Mouse (Mus musculus): ENCODE results near the gene Phka1. TPM values are rescaled to one million over a fixed set of nuclear protein-coding genes. Genes with fewer than 3 reads are reported as not detected.
A peak's percentile ranks its signal among the peaks of the same experiment; 100 is the strongest.

Phka1 gene
- polyA plus RNA-seq, 1 experiment from 2014 or later, result 11.5 TPM

DNA sequence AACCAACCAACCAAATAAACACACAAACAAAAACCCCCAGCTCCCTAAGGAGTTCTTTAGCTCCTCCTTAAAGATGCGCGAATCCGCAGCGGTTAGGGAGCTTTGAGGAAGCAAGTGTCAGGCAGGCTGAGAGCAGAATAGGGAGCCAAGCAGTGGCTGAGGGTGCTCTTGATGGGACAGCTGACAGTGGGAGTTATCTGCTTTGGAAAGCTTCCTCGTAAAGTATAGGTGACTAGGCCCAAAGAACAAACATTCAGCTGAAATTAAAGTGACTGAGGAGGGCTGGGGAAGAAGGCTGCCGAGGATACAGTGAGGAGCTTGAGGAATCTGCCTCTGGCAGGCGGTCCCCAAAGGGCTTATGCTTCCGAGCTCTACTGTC, 516 bp upstream of the Phka1 start:
- H3K27ac ChIP-seq (ENCODE audit: low read length), result no peak overlapping the region
- H3K9me3 ChIP-seq (ENCODE audit: control insufficient read depth, low read depth, low read length), result no peaks in the 10 kb centered on the region
- H3K9ac ChIP-seq (replicated peaks; ENCODE audit: low read depth, low read length), result peak overlapping the region; percentile 36; the same call in 1 of the 2 replicates
- peak; percentile 42; the same call in 1 of the 2 replicates for ATAC-seq (ENCODE audit: insufficient number of reproducible peaks, insufficient read depth, low FRiP score, low read depth)
- no peaks in the 10 kb centered on the region for H3K4me1 ChIP-seq (ENCODE audit: control insufficient read depth, insufficient read depth, low read length)
- H3K36me3 ChIP-seq (ENCODE audit: control insufficient read depth, insufficient read depth, low read length), result no peaks in the 10 kb centered on the region
- peak overlapping the region; percentile 42 for H3K4me3 ChIP-seq (ENCODE audit: low read depth, low read length)
- H3K27me3 ChIP-seq (ENCODE audit: control insufficient read depth, insufficient read depth, low read length), result no peaks in the 10 kb centered on the region
- peak overlapping the region; percentile 44 for H3K4me2 ChIP-seq (replicated peaks; ENCODE audit: low read depth, low read length)
- 19% methylated on average over 8 of the region's 8 CpGs for whole genome bisulfite sequencing

DNA sequence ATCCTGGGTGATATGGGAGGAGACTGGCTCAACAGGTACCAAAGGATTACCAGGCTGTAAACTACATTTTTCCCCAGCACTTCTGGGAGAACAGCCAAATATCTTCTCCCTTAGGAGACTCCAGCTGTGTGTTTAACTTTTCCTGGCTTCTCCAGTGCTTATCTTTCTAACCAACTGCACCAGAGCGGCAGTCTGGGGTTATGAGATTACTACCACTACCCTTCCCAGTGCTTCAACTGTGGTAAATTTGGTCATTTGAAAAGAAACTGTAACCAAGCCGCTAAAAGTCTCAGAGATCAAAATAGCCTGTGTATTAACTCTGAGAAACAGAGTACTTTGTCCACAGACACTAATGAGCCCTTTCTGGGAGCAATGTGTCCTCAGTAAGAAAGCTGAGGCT, 42.8 kb downstream of the Phka1 start:
- Histone ChIP-seq H3K4me1 (ENCODE audit: control insufficient read depth, insufficient read depth, low read length) (no peaks in the 10 kb centered on the region), H3K9ac (replicated peaks; ENCODE audit: low read depth, low read length) (no peak overlapping the region), H3K4me2 (replicated peaks; ENCODE audit: low read depth, low read length) (no peak overlapping the region), H3K27me3 (ENCODE audit: control insufficient read depth, insufficient read depth, low read length) (no peaks in the 10 kb centered on the region), H3K27ac (ENCODE audit: low read length) (no peak overlapping the region), H3K4me3 (ENCODE audit: low read depth, low read length) (no peak overlapping the region), H3K36me3 (ENCODE audit: control insufficient read depth, insufficient read depth, low read length) (no peaks in the 10 kb centered on the region), H3K9me3 (ENCODE audit: control insufficient read depth, low read depth, low read length) (no peaks in the 10 kb centered on the region)
- no peak for ATAC-seq (ENCODE audit: insufficient number of reproducible peaks, insufficient read depth, low FRiP score, low read depth)
- WGBS, result 58% methylated on average over 2 of the region's 2 CpGs

DNA sequence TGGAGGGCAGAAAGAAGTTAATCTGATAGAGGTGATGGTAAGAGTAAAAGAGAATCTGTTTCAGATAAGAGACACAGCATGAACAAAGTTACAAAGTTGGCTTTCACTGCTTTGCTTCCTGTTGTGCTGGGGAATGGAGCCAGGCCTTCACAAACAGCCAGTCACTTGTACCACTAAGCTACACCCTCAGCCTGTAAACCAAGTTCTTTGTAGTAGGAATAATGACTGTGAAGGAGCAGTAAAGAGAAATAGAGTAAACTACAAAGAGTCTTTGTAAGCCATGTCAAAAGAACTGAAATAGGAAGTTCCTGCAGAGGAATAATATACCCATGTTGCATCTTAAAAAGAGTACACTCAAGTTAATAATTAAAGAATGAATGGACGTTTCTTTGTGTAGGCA, 55.5 kb downstream of the Phka1 start:
- Histone ChIP-seq H3K4me1 (ENCODE audit: control insufficient read depth, insufficient read depth, low read length) (no peaks in the 10 kb centered on the region), H3K27ac (ENCODE audit: low read length) (no peak overlapping the region), H3K27me3 (ENCODE audit: control insufficient read depth, insufficient read depth, low read length) (no peaks in the 10 kb centered on the region), H3K9me3 (ENCODE audit: control insufficient read depth, low read depth, low read length) (no peaks in the 10 kb centered on the region), H3K4me3 (ENCODE audit: low read depth, low read length) (no peak overlapping the region), H3K36me3 (ENCODE audit: control insufficient read depth, insufficient read depth, low read length) (no peaks in the 10 kb centered on the region), H3K4me2 (replicated peaks; ENCODE audit: low read depth, low read length) (no peak overlapping the region), H3K9ac (replicated peaks; ENCODE audit: low read depth, low read length) (no peak overlapping the region)
- no peak for ATAC-seq (ENCODE audit: insufficient number of reproducible peaks, insufficient read depth, low FRiP score, low read depth)
- WGBS, result 53% methylated on average over 1 of the region's 1 CpGs

DNA sequence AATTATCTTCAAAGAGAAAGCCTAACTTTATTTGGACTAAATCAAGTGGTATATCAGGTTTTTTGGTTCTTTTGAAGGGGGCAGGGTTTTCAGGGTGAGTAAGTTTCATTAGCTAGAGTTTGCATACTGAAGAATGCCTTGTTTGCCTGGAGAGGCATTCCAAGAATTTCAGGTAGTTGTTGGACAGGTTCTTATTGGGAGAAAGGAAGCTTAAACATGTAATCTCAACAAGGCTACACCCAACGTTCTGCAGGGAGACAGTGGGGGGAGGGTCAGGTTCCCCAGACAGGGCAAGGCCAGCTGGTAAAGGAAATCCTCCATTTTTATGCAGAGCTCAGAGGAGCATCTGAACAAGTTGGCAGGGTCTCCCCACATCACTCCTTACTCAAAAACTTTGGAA, 72.9 kb downstream of the Phka1 start:
- Histone ChIP-seq H3K27me3 (ENCODE audit: control insufficient read depth, insufficient read depth, low read length) (no peaks in the 10 kb centered on the region), H3K9me3 (ENCODE audit: control insufficient read depth, low read depth, low read length) (no peaks in the 10 kb centered on the region), H3K9ac (replicated peaks; ENCODE audit: low read depth, low read length) (no peak overlapping the region), H3K4me2 (replicated peaks; ENCODE audit: low read depth, low read length) (no peak overlapping the region), H3K36me3 (ENCODE audit: control insufficient read depth, insufficient read depth, low read length) (no peaks in the 10 kb centered on the region), H3K4me1 (ENCODE audit: control insufficient read depth, insufficient read depth, low read length) (no peaks in the 10 kb centered on the region), H3K27ac (ENCODE audit: low read length) (no peak overlapping the region), H3K4me3 (ENCODE audit: low read depth, low read length) (no peak overlapping the region)
- 29% methylated on average over 1 of the region's 1 CpGs for WGBS
- no peak for ATAC-seq (ENCODE audit: insufficient number of reproducible peaks, insufficient read depth, low FRiP score, low read depth)

DNA sequence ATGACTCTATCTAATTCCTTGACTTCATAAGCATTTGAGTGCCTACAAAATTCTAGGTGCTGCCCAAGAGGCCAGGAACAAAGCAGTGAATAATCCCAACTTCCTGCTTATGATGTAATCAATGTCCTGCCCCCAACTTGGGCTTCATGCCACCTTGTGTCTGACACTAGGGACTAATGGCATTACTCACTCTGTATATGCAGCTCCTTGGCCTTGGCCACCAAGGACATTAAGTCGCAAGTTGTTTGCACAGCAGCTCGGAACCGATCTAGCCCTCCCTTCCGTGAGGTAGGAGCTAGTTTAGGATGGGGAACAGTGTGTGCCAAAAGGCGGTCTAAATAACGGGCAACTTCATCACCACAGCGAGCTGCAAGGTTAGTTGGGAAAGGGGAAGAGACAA, 87.1 kb downstream of the Phka1 start:
- H3K27me3 ChIP-seq (ENCODE audit: control insufficient read depth, insufficient read depth, low read length), result no peaks in the 10 kb centered on the region
- no peak overlapping the region for H3K4me2 ChIP-seq (replicated peaks; ENCODE audit: low read depth, low read length)
- no peaks in the 10 kb centered on the region for H3K36me3 ChIP-seq (ENCODE audit: control insufficient read depth, insufficient read depth, low read length)
- 91% methylated on average over 7 of the region's 7 CpGs for WGBS
- no peak for ATAC-seq (ENCODE audit: insufficient number of reproducible peaks, insufficient read depth, low FRiP score, low read depth)
- no peak overlapping the region for H3K27ac ChIP-seq (ENCODE audit: low read length)
- H3K4me1 ChIP-seq (ENCODE audit: control insufficient read depth, insufficient read depth, low read length), result no peaks in the 10 kb centered on the region
- no peak overlapping the region for H3K4me3 ChIP-seq (ENCODE audit: low read depth, low read length)
- H3K9ac ChIP-seq (replicated peaks; ENCODE audit: low read depth, low read length), result no peak overlapping the region
- H3K9me3 ChIP-seq (ENCODE audit: control insufficient read depth, low read depth, low read length), result no peaks in the 10 kb centered on the region

DNA sequence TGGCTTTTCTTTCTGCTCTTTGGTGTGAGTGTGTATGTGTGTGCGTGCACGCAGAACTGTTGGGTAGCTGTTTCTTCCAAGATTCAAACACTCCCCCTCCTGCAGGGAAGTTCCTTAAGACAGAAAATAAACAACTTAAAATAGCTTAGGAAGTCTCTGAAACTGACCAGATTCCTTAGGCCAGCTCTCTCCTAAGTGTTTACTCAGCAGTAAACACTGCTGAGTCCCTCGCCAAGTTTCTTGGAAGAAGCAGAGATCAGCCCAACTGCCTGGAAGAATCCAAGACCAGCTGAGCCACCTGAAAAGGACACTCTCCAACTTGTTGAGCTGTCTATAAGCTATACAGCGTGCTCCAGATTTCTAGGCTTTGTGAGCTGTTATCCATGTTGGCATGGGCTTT, 134.8 kb downstream of the Phka1 start:
- Histone ChIP-seq H3K9me3 (ENCODE audit: control insufficient read depth, low read depth, low read length) (no peaks in the 10 kb centered on the region), H3K36me3 (ENCODE audit: control insufficient read depth, insufficient read depth, low read length) (no peaks in the 10 kb centered on the region), H3K9ac (replicated peaks; ENCODE audit: low read depth, low read length) (no peak overlapping the region), H3K27me3 (ENCODE audit: control insufficient read depth, insufficient read depth, low read length) (no peaks in the 10 kb centered on the region), H3K4me2 (replicated peaks; ENCODE audit: low read depth, low read length) (no peak overlapping the region), H3K4me1 (ENCODE audit: control insufficient read depth, insufficient read depth, low read length) (0 out of 2 replicates have a peak, but pooled peaks cover under 1% of the 10 kb centered on the region), H3K27ac (ENCODE audit: low read length) (no peak overlapping the region; the same call in 1 of the 2 replicates), H3K4me3 (ENCODE audit: low read depth, low read length) (no peak overlapping the region)
- 52% methylated on average over 4 of the region's 4 CpGs for WGBS
- ATAC-seq (ENCODE audit: insufficient number of reproducible peaks, insufficient read depth, low FRiP score, low read depth), result no peak

DNA sequence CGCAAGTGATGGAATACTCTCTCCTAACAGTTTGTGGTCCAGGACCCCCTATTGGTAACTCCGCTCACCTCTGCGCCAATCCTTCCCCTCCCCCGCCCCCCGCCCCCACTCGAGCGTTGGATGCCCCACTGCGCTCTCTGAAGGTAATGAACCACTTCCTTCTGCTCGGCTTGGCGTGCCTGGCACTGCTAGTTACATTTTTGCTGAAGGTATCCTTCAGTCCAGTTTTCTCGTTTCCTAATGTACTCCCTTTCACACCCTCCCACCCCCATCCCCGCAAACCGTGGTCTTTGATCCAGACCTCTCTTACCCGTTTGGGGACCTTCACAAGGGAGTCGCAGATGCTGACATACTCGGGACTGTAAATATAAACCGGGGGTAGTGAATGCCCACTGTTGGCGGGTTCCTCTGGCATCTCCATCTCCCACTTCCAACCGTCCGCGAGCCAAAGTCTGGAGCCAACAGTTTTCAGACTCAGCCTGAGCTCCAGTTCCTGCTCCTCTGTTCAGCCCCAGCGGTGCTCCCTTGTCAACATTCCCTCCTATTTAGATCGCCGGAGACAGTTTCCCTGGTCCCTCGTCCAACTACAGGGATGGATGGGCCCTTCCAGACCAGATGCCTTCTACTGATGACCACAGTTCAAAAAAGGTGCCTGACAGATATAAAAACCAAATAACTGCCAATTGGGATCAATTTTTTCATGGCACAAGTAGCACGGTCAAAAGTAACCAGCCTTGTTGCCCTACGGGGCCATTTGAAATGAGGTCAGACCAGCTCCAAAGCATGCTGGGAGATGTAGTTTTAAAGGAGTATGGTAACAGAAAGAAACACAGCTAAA, 139.2 kb downstream of the Phka1 start, which contains the start of gene Hdac8:
Gene Hdac8, minus strand, starts transcription at position 716 of the 838 bp plus-strand sequence.
- 20% methylated on average over 27 of the region's 27 CpGs for WGBS
- peak; percentile 83; the same call in 1 of the 2 replicates for ATAC-seq (ENCODE audit: insufficient number of reproducible peaks, insufficient read depth, low FRiP score, low read depth)
- peak within 1 kb of the TSS; percentile 21; the same call in 1 of the 2 replicates for H3K9ac ChIP-seq (replicated peaks; ENCODE audit: low read depth, low read length)
- H3K4me1 ChIP-seq (ENCODE audit: control insufficient read depth, insufficient read depth, low read length), result 0 out of 2 replicates have a peak, but pooled peaks cover 4% of the 10 kb centered on the region
- peak within 1 kb of the TSS; percentile 47 for H3K4me2 ChIP-seq (replicated peaks; ENCODE audit: low read depth, low read length)
- H3K9me3 ChIP-seq (ENCODE audit: control insufficient read depth, low read depth, low read length), result no peaks in the 10 kb centered on the region
- H3K4me3 ChIP-seq (ENCODE audit: low read depth, low read length), result peak within 1 kb of the TSS; percentile 43
- H3K36me3 ChIP-seq (ENCODE audit: control insufficient read depth, insufficient read depth, low read length), result no peaks in the 10 kb centered on the region
- H3K27ac ChIP-seq (ENCODE audit: low read length), result no peak within 1 kb of the TSS
- H3K27me3 ChIP-seq (ENCODE audit: control insufficient read depth, insufficient read depth, low read length), result no peaks in the 10 kb centered on the region

DNA sequence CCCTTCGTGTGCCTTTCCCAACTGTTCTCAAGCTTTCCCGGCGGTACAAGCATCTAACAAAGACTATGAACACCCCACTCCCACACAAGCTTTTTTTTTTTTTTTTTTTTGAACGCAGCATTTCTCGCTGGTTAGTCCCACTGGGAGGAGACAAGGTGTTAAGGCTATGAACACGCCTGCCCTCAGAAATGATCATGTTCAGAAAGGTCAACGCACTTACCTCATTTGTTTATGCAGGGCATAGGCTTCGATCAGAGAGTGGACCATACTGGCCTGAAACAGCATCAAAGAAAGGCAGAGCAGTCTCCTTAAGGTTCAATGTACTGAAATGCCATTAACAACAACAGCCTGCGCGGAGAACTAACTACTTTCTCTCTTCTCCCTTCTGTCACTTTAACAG, 139.9 kb downstream of the Phka1 start:
- H3K9ac ChIP-seq (replicated peaks; ENCODE audit: low read depth, low read length), result peak overlapping the region; percentile 21; the same call in 1 of the 2 replicates
- H3K27me3 ChIP-seq (ENCODE audit: control insufficient read depth, insufficient read depth, low read length), result no peaks in the 10 kb centered on the region
- no peak overlapping the region for H3K27ac ChIP-seq (ENCODE audit: low read length)
- no peak for ATAC-seq (ENCODE audit: insufficient number of reproducible peaks, insufficient read depth, low FRiP score, low read depth)
- 0 out of 2 replicates have a peak, but pooled peaks cover 4% of the 10 kb centered on the region for H3K4me1 ChIP-seq (ENCODE audit: control insufficient read depth, insufficient read depth, low read length)
- H3K9me3 ChIP-seq (ENCODE audit: control insufficient read depth, low read depth, low read length), result no peaks in the 10 kb centered on the region
- H3K36me3 ChIP-seq (ENCODE audit: control insufficient read depth, insufficient read depth, low read length), result no peaks in the 10 kb centered on the region
- peak overlapping the region; percentile 47 for H3K4me2 ChIP-seq (replicated peaks; ENCODE audit: low read depth, low read length)
- WGBS, result 25% methylated on average over 10 of the region's 10 CpGs
- H3K4me3 ChIP-seq (ENCODE audit: low read depth, low read length), result peak overlapping the region; percentile 43

All from stomach, embryonic 14.5 days (tissue).